Mouse (Mus musculus) neural tube, embryonic 15.5 days (tissue): Measurements from ENCODE around the gene Ifnl2. TPM values are rescaled to one million over a fixed set of nuclear protein-coding genes. Genes with fewer than 3 reads are reported as not detected.
A peak's percentile ranks its signal among the peaks of the same experiment; 100 is the strongest.
"Not testable (repeated sequence)": the region's sequence is repeated elsewhere in the genome, so short reads cannot be mapped to it uniquely, and the experiment has no call there.

Experiments
- ATAC-seq: fragments of 200-750 bp; cut with Nextera tagmentation; 2 replicates; pipeline ENCODE4 v1.8.0; 2017; ENCODE audit warnings: mild to moderate bottlenecking, moderate TSS enrichment, moderate library complexity; ENCODE audit not compliant: low FRiP score
- H3K27ac ChIP-seq: fragments of 300-500 bp; sonication (generic); replicated peaks from 2 replicates; pipeline ENCODE4 v1.5.1; 2015; ENCODE audit warnings: mild to moderate bottlenecking, inconsistent platforms
- H3K27me3 ChIP-seq: fragments of 300-500 bp; sonication (generic); replicated peaks from 2 replicates; pipeline ENCODE4 v1.6.1; 2015; ENCODE audit warnings: inconsistent platforms
- H3K36me3 ChIP-seq: fragments of 300-500 bp; sonication (generic); 2 replicates; pipeline ENCODE4 v1.6.1; 2015; ENCODE audit warnings: inconsistent platforms
- H3K4me1 ChIP-seq: fragments of 300-500 bp; sonication (generic); 2 replicates; pipeline ENCODE4 v1.6.1; 2015; ENCODE audit warnings: inconsistent platforms
- H3K4me2 ChIP-seq: fragments of 300-500 bp; sonication (generic); 2 replicates; pipeline ENCODE4 v1.6.1; 2015; ENCODE audit warnings: inconsistent platforms, mild to moderate bottlenecking, moderate library complexity
- H3K4me3 ChIP-seq: fragments of 300-500 bp; sonication (generic); replicated peaks from 2 replicates; pipeline ENCODE4 v1.5.1; 2015; ENCODE audit warnings: mild to moderate bottlenecking, inconsistent platforms
- H3K9ac ChIP-seq: fragments of 300-500 bp; sonication (generic); replicated peaks from 2 replicates; pipeline ENCODE4 v1.6.1; 2015; ENCODE audit warnings: mild to moderate bottlenecking, inconsistent platforms
- H3K9me3 ChIP-seq: fragments of 300-500 bp; sonication (generic); replicated peaks from 2 replicates; pipeline ENCODE4 v1.6.1; 2016; ENCODE audit warnings: inconsistent platforms
- WGBS: fragments of 180-500 bp; shearing (Covaris S2); methylation state at CpG from one replicate; pipeline ENCODE4 v1.1.7; 2015; ENCODE audit warnings: mixed read lengths; 5-methylcytosine and 5-hydroxymethylcytosine counted together
- polyA plus RNA-seq: library from polyadenylated mRNA; unstranded; fragments of >200 nt; fragmentation: Nextera tagmentation; extraction: Ambion mirVana; gene quantifications from 2 replicates; pipeline ENCODE4 v1.2.1, GENCODE M21; 2015

The Ifnl2 gene
- polyA plus RNA-seq: not detected in 2 replicates

DNA sequence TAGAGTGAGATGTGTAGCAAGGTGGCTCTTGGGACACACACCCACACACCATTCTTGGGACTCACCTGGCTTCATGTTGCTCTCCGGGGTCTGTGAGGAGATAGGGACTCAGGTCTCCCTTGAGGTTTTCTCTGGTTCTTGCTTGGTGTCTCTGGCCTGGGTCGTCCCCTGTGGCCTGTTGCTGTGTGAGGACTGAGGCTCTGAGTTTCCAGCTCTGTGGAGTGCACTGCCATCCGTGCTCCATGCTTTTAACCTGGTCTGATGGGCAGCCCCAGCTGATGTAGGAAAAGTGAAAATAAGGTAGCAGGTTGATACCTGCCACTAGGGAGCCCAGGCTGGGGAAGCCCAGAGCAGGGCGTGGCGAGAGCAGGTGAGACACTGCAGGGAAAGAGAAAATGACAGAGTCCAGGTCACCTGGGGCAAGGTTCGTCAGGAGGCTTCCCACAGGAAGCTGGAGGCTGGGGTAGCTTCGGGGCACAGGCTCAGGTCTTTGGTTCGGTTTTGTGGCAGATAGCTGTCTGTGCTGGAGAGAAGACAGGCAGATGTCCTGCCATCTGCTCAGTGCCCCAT lies at the start of gene Ifnl2:
TSS of gene Ifnl2 (minus strand) at position 51 of the 570 bp plus-strand sequence.
- H3K9me3 ChIP-seq, ATAC-seq: not testable (repeated sequence)
- 71% methylated on average over 8 of the region's 8 CpGs for WGBS

GRCm38 (mm10) chr7:28558486-28558885 lies 48.2 kb upstream of the Ifnl2 start:
- Histone ChIP-seq H3K27me3 (no peaks in the 10 kb centered on the region), H3K4me1 (0 out of 2 replicates have a peak, but pooled peaks cover 3% of the 10 kb centered on the region), H3K4me2 (no peak overlapping the region), H3K27ac (no peak overlapping the region), H3K9ac (no peak overlapping the region), H3K4me3 (no peak overlapping the region), H3K36me3 (peaks cover 24% of the 10 kb centered on the region), H3K9me3 (no peaks in the 10 kb centered on the region)
- no peak for ATAC-seq
- 58% methylated on average over 4 of the region's 4 CpGs for WGBS

More for the DNA sequence above, at the start of gene Ifnl2:
- H3K27me3 ChIP-seq, H3K4me1 ChIP-seq, H3K27ac ChIP-seq, H3K4me2 ChIP-seq, H3K4me3 ChIP-seq, H3K9ac ChIP-seq, H3K36me3 ChIP-seq: not testable (repeated sequence)

DNA sequence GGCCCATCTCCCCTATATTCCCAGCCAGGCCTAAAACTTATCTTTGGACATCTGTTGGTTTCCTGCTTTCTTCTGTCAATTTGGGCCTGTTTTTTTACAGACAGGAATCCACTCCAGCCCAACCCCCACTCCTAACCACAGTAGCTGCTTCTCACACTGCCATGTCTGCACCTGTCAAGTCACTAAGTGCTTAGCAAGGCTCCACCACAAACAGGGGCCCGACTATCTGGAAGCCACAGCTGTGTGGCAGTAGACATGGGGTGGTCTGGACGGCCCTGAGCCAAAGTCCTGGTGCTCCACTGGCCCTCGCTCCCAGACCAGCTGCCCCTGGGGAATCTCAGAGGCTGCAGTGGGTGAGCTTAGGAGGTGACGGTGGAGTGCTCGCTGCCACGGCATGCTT lies 47.5 kb upstream of the Ifnl2 start:
- Histone ChIP-seq H3K4me1 (0 out of 2 replicates have a peak, but pooled peaks cover 3% of the 10 kb centered on the region), H3K4me3 (no peak overlapping the region), H3K36me3 (peaks cover 23% of the 10 kb centered on the region), H3K4me2 (no peak overlapping the region), H3K9ac (no peak overlapping the region), H3K9me3 (no peaks in the 10 kb centered on the region), H3K27ac (no peak overlapping the region), H3K27me3 (no peaks in the 10 kb centered on the region)
- 81% methylated on average over 6 of the region's 6 CpGs for WGBS
- ATAC-seq: no peak

DNA sequence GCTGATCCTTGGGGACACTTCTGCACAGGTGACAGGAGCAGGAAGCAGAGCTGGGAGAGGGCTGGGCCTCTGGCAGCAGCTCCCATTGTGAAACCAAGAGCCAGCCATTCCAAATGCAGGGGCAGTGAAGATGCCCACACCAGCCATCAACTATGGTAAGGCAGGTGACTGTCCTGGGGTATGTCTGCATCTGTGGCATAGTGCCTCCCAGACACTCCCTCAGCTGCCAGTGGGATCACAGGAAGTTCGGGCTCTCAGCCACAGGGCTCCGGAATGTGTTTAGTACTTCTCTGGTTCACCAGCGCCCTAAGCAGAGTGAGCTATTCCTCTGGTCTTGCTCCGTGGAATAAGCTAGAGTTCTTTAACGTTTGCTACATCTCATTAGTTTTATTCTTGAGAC lies 46.8 kb upstream of the Ifnl2 start:
- WGBS: 73% methylated on average over 5 of the region's 5 CpGs
- Histone ChIP-seq H3K9ac (no peak overlapping the region), H3K27ac (no peak overlapping the region), H3K4me3 (no peak overlapping the region), H3K4me1 (0 out of 2 replicates have a peak, but pooled peaks cover 3% of the 10 kb centered on the region), H3K4me2 (no peak overlapping the region), H3K36me3 (peaks cover 17% of the 10 kb centered on the region), H3K9me3 (no peaks in the 10 kb centered on the region), H3K27me3 (no peaks in the 10 kb centered on the region)
- ATAC-seq: no peak

DNA sequence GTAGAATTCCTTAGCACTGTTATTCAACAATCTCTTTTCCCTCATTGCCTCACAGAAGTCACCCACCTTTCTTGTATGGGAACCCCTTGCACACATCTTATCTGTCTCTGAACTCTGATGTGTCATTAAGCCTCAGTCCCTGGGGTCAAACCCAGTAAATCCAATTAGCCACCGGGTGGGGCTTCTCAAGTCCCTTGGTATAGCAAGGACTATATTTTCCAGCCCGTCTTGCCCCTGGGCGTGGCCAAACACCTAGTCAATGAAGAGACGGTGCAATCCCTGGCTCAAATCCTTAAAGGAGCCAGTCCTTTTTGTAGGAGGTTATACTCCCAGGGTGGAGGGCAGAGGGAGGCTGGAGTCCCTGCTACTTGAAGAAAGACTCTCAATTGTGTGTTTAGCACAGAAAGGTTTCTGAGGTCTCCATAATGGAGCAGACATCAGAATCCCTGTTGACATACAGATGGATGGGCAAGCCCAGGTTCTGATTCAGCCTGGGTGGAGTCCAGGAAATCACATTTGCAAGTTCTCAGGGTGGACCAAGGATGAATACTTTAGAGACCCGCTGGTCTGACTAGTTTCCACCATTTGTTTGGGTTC lies 45.8 kb upstream of the Ifnl2 start:
- Histone ChIP-seq H3K27ac (no peak overlapping the region), H3K4me3 (no peak overlapping the region), H3K9ac (no peak overlapping the region), H3K27me3 (no peaks in the 10 kb centered on the region), H3K4me2 (no peak overlapping the region), H3K4me1 (0 out of 2 replicates have a peak, but pooled peaks cover 3% of the 10 kb centered on the region), H3K9me3 (no peaks in the 10 kb centered on the region), H3K36me3 (peaks cover 15% of the 10 kb centered on the region)
- WGBS: 24% methylated on average over 5 of the region's 5 CpGs
- ATAC-seq: no peak

GRCm38 (mm10) chr7:28553076-28553475 lies 42.8 kb upstream of the Ifnl2 start:
- Histone ChIP-seq H3K36me3 (no peaks in the 10 kb centered on the region), H3K9me3 (no peaks in the 10 kb centered on the region), H3K27me3 (peaks cover under 1% of the 10 kb centered on the region; the same call in 1 of the 2 replicates), H3K27ac (no peak overlapping the region), H3K4me3 (no peak overlapping the region), H3K9ac (no peak overlapping the region), H3K4me1 (0 out of 2 replicates have a peak, but pooled peaks cover 3% of the 10 kb centered on the region), H3K4me2 (no peak overlapping the region)
- ATAC-seq: no peak
- WGBS: 89% methylated on average over 6 of the region's 6 CpGs

DNA sequence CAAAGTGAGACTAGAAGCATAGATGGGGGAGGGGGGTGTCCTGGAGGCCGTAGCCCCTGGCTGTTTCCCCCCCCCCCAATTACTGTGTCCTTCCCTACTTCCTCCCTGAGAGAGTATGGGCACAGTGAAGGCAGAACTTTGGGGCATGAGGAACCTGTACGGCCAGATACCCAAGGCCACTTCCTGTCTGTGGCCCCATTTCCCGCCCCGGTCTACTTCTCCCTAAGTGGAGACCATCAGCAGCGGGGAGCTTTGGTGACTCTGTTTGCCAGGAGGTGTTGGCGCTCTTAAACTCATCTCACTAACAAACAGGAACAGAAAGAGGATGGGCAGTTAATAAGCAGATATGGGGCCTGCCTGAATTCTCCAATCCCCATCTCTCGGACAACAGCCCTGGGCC lies 37.4 kb upstream of the Ifnl2 start:
- Histone ChIP-seq H3K36me3 (no peaks in the 10 kb centered on the region), H3K4me1 (peaks cover 21% of the 10 kb centered on the region), H3K4me2 (no peak overlapping the region), H3K27me3 (peaks cover 43% of the 10 kb centered on the region), H3K9ac (no peak overlapping the region), H3K9me3 (no peaks in the 10 kb centered on the region), H3K4me3 (no peak overlapping the region), H3K27ac (no peak overlapping the region)
- ATAC-seq: no peak
- WGBS: 74% methylated on average over 7 of the region's 7 CpGs

- peak within 1 kb of the TSS; percentile 65 for H3K4me2 ChIP-seq
- H3K4me1 ChIP-seq: peaks cover 21% of the 10 kb centered on the region
- no peak within 1 kb of the TSS for H3K27ac ChIP-seq
- no peak for ATAC-seq
- no peaks in the 10 kb centered on the region for H3K9me3 ChIP-seq
- H3K36me3 ChIP-seq: no peaks in the 10 kb centered on the region
- H3K4me3 ChIP-seq: peak within 1 kb of the TSS; percentile 36
- peaks cover 43% of the 10 kb centered on the region for H3K27me3 ChIP-seq
- 8% methylated on average over 4 of the region's 5 CpGs for WGBS
- H3K9ac ChIP-seq: peak within 1 kb of the TSS; percentile 21
These were observed 36.9 kb upstream of the Ifnl2 start, which contains the start of gene Nccrp1 for GRCm38 (mm10) chr7:28547154-28547553. Gene Nccrp1 (minus strand): TSS chr7:28547254.

- no peak overlapping the region for H3K27ac ChIP-seq
- H3K9me3 ChIP-seq: no peaks in the 10 kb centered on the region
- peaks cover 43% of the 10 kb centered on the region for H3K27me3 ChIP-seq
- H3K4me3 ChIP-seq: peak overlapping the region; percentile 36
- peak overlapping the region; percentile 21 for H3K9ac ChIP-seq
- no peak; the same call in 1 of the 2 replicates for ATAC-seq
- peak overlapping the region; percentile 65 for H3K4me2 ChIP-seq
- WGBS: 2% methylated on average over 22 of the region's 22 CpGs
- no peaks in the 10 kb centered on the region for H3K36me3 ChIP-seq
- H3K4me1 ChIP-seq: peaks cover 21% of the 10 kb centered on the region
These were observed 36.4 kb upstream of the Ifnl2 start for GRCm38 (mm10) chr7:28546649-28547048.

GRCm38 (mm10) chr7:28545891-28546210 lies 35.6 kb upstream of the Ifnl2 start:
- Histone ChIP-seq H3K9ac (no peak overlapping the region), H3K4me1 (peaks cover 21% of the 10 kb centered on the region), H3K27me3 (peaks cover 43% of the 10 kb centered on the region), H3K27ac (no peak overlapping the region), H3K9me3 (no peaks in the 10 kb centered on the region), H3K4me3 (no peak overlapping the region), H3K4me2 (no peak overlapping the region), H3K36me3 (no peaks in the 10 kb centered on the region)
- no peak for ATAC-seq
- 55% methylated on average over 7 of the region's 7 CpGs for WGBS

- H3K4me1 ChIP-seq: peaks cover 21% of the 10 kb centered on the region
- no peak overlapping the region; the same call in 1 of the 2 replicates for H3K4me2 ChIP-seq
- H3K9ac ChIP-seq: no peak overlapping the region
- peaks cover 43% of the 10 kb centered on the region for H3K27me3 ChIP-seq
- WGBS: 28% methylated on average over 14 of the region's 14 CpGs
- H3K4me3 ChIP-seq: no peak overlapping the region
- H3K36me3 ChIP-seq: no peaks in the 10 kb centered on the region
- H3K9me3 ChIP-seq: no peaks in the 10 kb centered on the region
- no peak overlapping the region for H3K27ac ChIP-seq
- ATAC-seq: peak; percentile 39
These were observed 35.0 kb upstream of the Ifnl2 start for GRCm38 (mm10) chr7:28545048-28545890.
